Mouse (Mus musculus) heart, embryonic 10.5 days (tissue): ENCODE results near the gene Cnn2. TPM values are rescaled to one million over a fixed set of nuclear protein-coding genes. Genes with fewer than 3 reads are reported as not detected.
"Not testable (repeated sequence)": the region's sequence is repeated elsewhere in the genome, so short reads cannot be mapped to it uniquely, and the experiment has no call there.

ENCODE experiments used
- DNase-seq: peaks from one replicate; pipeline ENCODE4 v3.0.0-alpha.2; 2017; ENCODE audit warnings: low spot score
- H3K27ac ChIP-seq: fragments of 300-500 bp; sonication (generic); 2 replicates; pipeline ENCODE4 v1.5.1; 2016; ENCODE audit warnings: mild to moderate bottlenecking
- H3K27me3 ChIP-seq: fragments of 300-500 bp; sonication (generic); 2 replicates; pipeline ENCODE4 v1.6.1; 2016; ENCODE audit warnings: mild to moderate bottlenecking; ENCODE audit not compliant: poor library complexity, insufficient read depth, severe bottlenecking
- H3K36me3 ChIP-seq: fragments of 300-500 bp; sonication (generic); 2 replicates; pipeline ENCODE4 v1.6.1; 2016; ENCODE audit warnings: mild to moderate bottlenecking, moderate library complexity
- H3K4me1 ChIP-seq: fragments of 300-500 bp; sonication (generic); 2 replicates; pipeline ENCODE4 v1.6.1; 2016; ENCODE audit warnings: mild to moderate bottlenecking
- H3K4me3 ChIP-seq: fragments of 300-500 bp; sonication (generic); 2 replicates; pipeline ENCODE4 v1.5.1; 2016; ENCODE audit warnings: mild to moderate bottlenecking, moderate library complexity
- H3K9me3 ChIP-seq: fragments of 300-500 bp; sonication (generic); 2 replicates; pipeline ENCODE4 v1.6.1; 2016; ENCODE audit warnings: mild to moderate bottlenecking, moderate library complexity
- WGBS: fragments of 180-500 bp; shearing (Covaris S2); methylation state at CpG from one replicate; pipeline ENCODE4 v1.1.7; 2016; 5-methylcytosine and 5-hydroxymethylcytosine counted together
- polyA plus RNA-seq: library from polyadenylated mRNA; unstranded; fragments of >200 nt; fragmentation: Nextera tagmentation; extraction: Ambion mirVana; gene quantifications from 2 replicates; pipeline ENCODE4 v1.2.1, GENCODE M21; 2016

The Cnn2 gene
- polyA plus RNA-seq, 1 experiment from 2014 or later: 408 TPM

- peaks cover 29% of the 10 kb centered on the region for H3K4me1 ChIP-seq
- not testable (repeated sequence) for H3K9me3 ChIP-seq, DNase-seq, H3K4me3 ChIP-seq, H3K27me3 ChIP-seq, H3K27ac ChIP-seq, H3K36me3 ChIP-seq
- WGBS: 68% methylated on average over 4 of the region's 4 CpGs
Measured at GRCm38 (mm10) chr10:80045364-80045763, 57.0 kb downstream of the Cnn2 start.

Other genes with a start within 250 kb of the Cnn2 start
- 39.8 and 42.5 TPM in 2 replicates for gene Polrmt, start 242.0 kb upstream of the Cnn2 start, polyA plus RNA-seq
- 0.11 and 0.16 TPM in 2 replicates for gene Fgf22, start 233.5 kb upstream of the Cnn2 start, polyA plus RNA-seq
- gene Rnf126, start 221.6 kb upstream of the Cnn2 start, polyA plus RNA-seq: 84.4 and 113 TPM in 2 replicates
- 7.9 and 8.0 TPM in 2 replicates for gene Fstl3, start 211.3 kb upstream of the Cnn2 start, polyA plus RNA-seq
- not detected in 2 replicates for gene Prss57, start 197.6 kb upstream of the Cnn2 start, polyA plus RNA-seq
- 80.7 and 83.1 TPM in 2 replicates for gene Palm, start 195.0 kb upstream of the Cnn2 start, polyA plus RNA-seq
- gene Misp, start 167.6 kb upstream of the Cnn2 start, polyA plus RNA-seq: 0.21 and 0.82 TPM in 2 replicates
- 174 and 264 TPM in 2 replicates for gene Ptbp1, start 134.2 kb upstream of the Cnn2 start, polyA plus RNA-seq
- gene Prtn3, start 114.1 kb upstream of the Cnn2 start, polyA plus RNA-seq: 2.4 and 7.8 TPM in 2 replicates
- 16.2 and 36.9 TPM in 2 replicates for gene Plppr3, start 114.0 kb upstream of the Cnn2 start, polyA plus RNA-seq
- 0.14 and 0.15 TPM in 2 replicates for gene Elane, start 102.3 kb upstream of the Cnn2 start, polyA plus RNA-seq
- gene Cfd, start 97.7 kb upstream of the Cnn2 start, polyA plus RNA-seq: not detected in 2 replicates
- gene Med16, start 79.7 kb upstream of the Cnn2 start, polyA plus RNA-seq: 51.9 and 54.4 TPM in 2 replicates
- 1.4 and 4.0 TPM in 2 replicates for gene Gm26602, start 77.7 kb upstream of the Cnn2 start, polyA plus RNA-seq
- 0.31 and 0.33 TPM in 2 replicates for gene Kiss1r, start 71.6 kb upstream of the Cnn2 start, polyA plus RNA-seq
- 88.7 and 96.0 TPM in 2 replicates for gene R3hdm4, start 67.4 kb upstream of the Cnn2 start, polyA plus RNA-seq
- 12.5 and 16.4 TPM in 2 replicates for gene Arid3a, start 61.5 kb upstream of the Cnn2 start, polyA plus RNA-seq
- 127 and 155 TPM in 2 replicates for gene Wdr18, start 28.4 kb upstream of the Cnn2 start, polyA plus RNA-seq
- 0.30 and 0.34 TPM in 2 replicates for gene Grin3b, start 17.9 kb upstream of the Cnn2 start, polyA plus RNA-seq
- gene Tmem259, start 4.3 kb upstream of the Cnn2 start, polyA plus RNA-seq: 12.7 and 16.4 TPM in 2 replicates
- gene Abca7, start 7.9 kb downstream of the Cnn2 start, polyA plus RNA-seq: 2.8 and 4.1 TPM in 2 replicates
- gene Arhgap45, start 28.1 kb downstream of the Cnn2 start, polyA plus RNA-seq: 12.0 and 16.7 TPM in 2 replicates
- gene Polr2e, start 51.2 kb downstream of the Cnn2 start, polyA plus RNA-seq: 181 and 233 TPM in 2 replicates
- 767 and 797 TPM in 2 replicates for gene Gpx4, start 58.6 kb downstream of the Cnn2 start, polyA plus RNA-seq
- 14.8 and 15.6 TPM in 2 replicates for gene Sbno2, start 117.0 kb downstream of the Cnn2 start, polyA plus RNA-seq
- 12.4 and 17.8 TPM in 2 replicates for gene Stk11, start 127.2 kb downstream of the Cnn2 start, polyA plus RNA-seq
- 689 and 872 TPM in 2 replicates for gene Atp5d, start 150.0 kb downstream of the Cnn2 start, polyA plus RNA-seq
- 2.0 and 4.0 TPM in 2 replicates for gene Cbarp, start 152.3 kb downstream of the Cnn2 start, polyA plus RNA-seq
- 16.1 and 24.4 TPM in 2 replicates for gene Midn, start 159.7 kb downstream of the Cnn2 start, polyA plus RNA-seq
- 85.7 and 98.0 TPM in 2 replicates for gene Cirbp, start 177.4 kb downstream of the Cnn2 start, polyA plus RNA-seq
- 11.7 and 13.9 TPM in 2 replicates for gene 1600002K03Rik, start 184.4 kb downstream of the Cnn2 start, polyA plus RNA-seq
- 14.9 and 20.6 TPM in 2 replicates for gene Efna2, start 190.9 kb downstream of the Cnn2 start, polyA plus RNA-seq
- gene Mum1, start 237.8 kb downstream of the Cnn2 start, polyA plus RNA-seq: 56.4 and 76.5 TPM in 2 replicates